Mouse (Mus musculus) limb, embryonic 15.5 days (tissue): ENCODE measurements at regions not wholly inside any gene's neighbourhood (a gene's known extent, or its start where the extent isn't known, plus 50 kb on each side); places are given as distances from the start of the nearest gene placed in this dataset.

ENCODE experiments used
- ATAC-seq: fragments of 200-750 bp; cut with Nextera tagmentation; 2 replicates; pipeline ENCODE4 v1.8.0; 2017; ENCODE audit warnings: low read depth, moderate TSS enrichment; ENCODE audit not compliant: insufficient number of reproducible peaks, low FRiP score, low TSS enrichment
- H3K27ac ChIP-seq: fragments of 300-500 bp; sonication (generic); 2 replicates; pipeline ENCODE4 v1.5.1; 2015; ENCODE audit warnings: moderate library complexity, mild to moderate bottlenecking, inconsistent platforms
- H3K27me3 ChIP-seq: fragments of 300-500 bp; sonication (generic); 2 replicates; pipeline ENCODE4 v1.6.1; 2015; ENCODE audit warnings: inconsistent platforms
- H3K36me3 ChIP-seq: fragments of 300-500 bp; sonication (generic); 2 replicates; pipeline ENCODE4 v1.6.1; 2015; ENCODE audit warnings: inconsistent platforms
- H3K4me1 ChIP-seq: fragments of 300-500 bp; sonication (generic); 2 replicates; pipeline ENCODE4 v1.6.1; 2015; ENCODE audit warnings: inconsistent platforms
- H3K4me2 ChIP-seq: fragments of 300-500 bp; sonication (generic); 2 replicates; pipeline ENCODE4 v1.6.1; 2015; ENCODE audit warnings: mild to moderate bottlenecking, inconsistent platforms
- H3K4me3 ChIP-seq: fragments of 300-500 bp; sonication (generic); 2 replicates; pipeline ENCODE4 v1.5.1; 2015; ENCODE audit warnings: mild to moderate bottlenecking, inconsistent platforms
- H3K9ac ChIP-seq: fragments of 300-500 bp; sonication (generic); 2 replicates; pipeline ENCODE4 v1.6.1; 2015; ENCODE audit warnings: inconsistent platforms
- H3K9me3 ChIP-seq: fragments of 300-500 bp; sonication (generic); 2 replicates; pipeline ENCODE4 v1.6.1; 2016; ENCODE audit warnings: inconsistent platforms
- WGBS: fragments of 180-500 bp; shearing (Covaris S2); methylation state at CpG from one replicate; pipeline ENCODE4 v1.1.7; 2015; 5-methylcytosine and 5-hydroxymethylcytosine counted together

DNA sequence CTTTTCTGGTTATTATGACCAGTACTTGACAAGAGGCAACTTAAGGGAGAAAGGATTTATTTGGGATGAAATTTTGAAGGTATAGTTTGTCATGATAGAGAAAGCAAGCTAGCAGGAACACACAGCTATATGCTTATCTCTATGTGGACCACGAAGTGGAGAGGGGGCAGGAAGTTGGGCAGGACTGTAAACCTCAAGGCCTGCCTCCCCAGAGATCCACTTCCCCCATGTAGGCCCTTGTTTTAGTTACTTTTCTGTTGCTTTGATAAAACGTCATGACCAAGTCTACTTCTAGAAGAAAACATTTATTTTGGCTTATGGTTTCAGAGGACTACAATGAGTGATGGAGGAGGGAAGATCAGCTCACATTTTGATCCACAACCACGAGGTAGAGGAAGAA is 90.3 kb upstream of the Id2 start:
- Histone ChIP-seq H3K36me3 (no peaks in the 10 kb centered on the region), H3K27ac (no peak overlapping the region), H3K27me3 (no peaks in the 10 kb centered on the region), H3K4me3 (no peak overlapping the region), H3K9me3 (no peaks in the 10 kb centered on the region), H3K4me1 (peaks cover 20% of the 10 kb centered on the region), H3K4me2 (no peak overlapping the region), H3K9ac (no peak overlapping the region)
- 69% methylated on average over 3 of the region's 3 CpGs for WGBS
- ATAC-seq: no peak

DNA sequence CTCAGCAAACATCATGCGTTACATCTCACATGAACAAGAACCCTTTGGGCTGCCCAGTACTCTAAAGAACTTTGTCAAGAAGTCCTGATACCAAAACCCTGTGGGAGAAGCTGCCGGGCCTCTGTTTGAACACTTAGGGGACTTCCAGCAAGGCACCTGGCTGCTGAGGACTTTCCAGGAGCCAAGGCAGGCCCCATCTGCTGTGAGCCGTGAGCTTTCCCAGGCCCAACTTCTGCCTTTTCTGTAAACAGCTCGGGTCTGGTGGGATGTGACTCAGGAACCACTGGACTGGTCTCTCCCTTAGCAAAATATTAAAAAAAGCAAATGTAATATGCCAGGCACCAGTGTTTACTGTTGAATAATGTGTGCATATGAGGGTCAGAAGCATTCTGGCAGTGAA is 85.7 kb upstream of the Id2 start:
- H3K4me1 ChIP-seq: 0 out of 2 replicates have a peak, but pooled peaks cover 2% of the 10 kb centered on the region
- no peaks in the 10 kb centered on the region for H3K9me3 ChIP-seq
- no peaks in the 10 kb centered on the region for H3K36me3 ChIP-seq
- H3K27ac ChIP-seq: no peak overlapping the region
- ATAC-seq: no peak
- H3K9ac ChIP-seq: no peak overlapping the region
- WGBS: 76% methylated on average over 4 of the region's 4 CpGs
- H3K4me2 ChIP-seq: no peak overlapping the region
- H3K4me3 ChIP-seq: no peak overlapping the region
- no peaks in the 10 kb centered on the region for H3K27me3 ChIP-seq

DNA sequence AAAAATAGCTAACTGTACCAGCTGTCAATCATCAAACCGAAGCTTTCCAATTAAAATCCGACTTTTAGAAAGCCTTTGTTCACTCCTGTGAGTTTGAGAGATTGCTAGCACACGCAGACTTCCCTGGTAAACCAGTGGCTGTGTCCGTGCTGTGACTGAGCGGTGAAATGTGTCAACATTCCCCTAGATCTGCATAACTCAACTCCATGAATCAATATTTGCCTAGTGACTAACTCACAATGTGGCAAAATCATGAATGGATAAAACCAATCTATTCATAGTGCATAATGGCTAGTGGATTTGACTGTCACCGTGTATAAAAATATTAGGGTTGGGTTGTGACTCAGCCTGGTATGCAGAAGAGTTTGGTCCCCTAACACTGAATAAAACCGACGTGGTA is 84.4 kb upstream of the Id2 start:
- ATAC-seq: no peak
- H3K9me3 ChIP-seq: no peaks in the 10 kb centered on the region

DNA sequence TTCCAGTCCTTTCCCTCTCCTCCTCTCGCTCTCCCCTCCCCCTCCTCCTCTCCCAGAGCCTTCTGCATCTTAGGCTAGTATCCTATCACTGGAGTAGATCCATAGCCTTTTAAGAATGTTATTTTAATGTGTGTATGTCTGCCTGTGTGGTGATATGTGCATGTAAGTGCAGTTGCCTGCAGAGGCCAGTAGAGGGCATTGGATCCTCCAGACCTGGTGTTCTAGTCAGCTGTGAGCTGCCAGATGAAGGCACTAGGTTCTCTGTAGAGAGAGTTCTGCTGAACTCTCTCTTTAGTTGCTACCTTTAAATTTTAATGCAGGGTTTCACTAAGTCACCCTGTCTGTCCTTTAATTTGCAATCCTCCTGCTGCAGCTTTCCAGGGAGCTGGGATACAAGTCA is 83.9 kb upstream of the Id2 start:
- Histone ChIP-seq H3K36me3 (no peaks in the 10 kb centered on the region), H3K27ac (no peak overlapping the region), H3K4me1 (0 out of 2 replicates have a peak, but pooled peaks cover 2% of the 10 kb centered on the region), H3K9ac (no peak overlapping the region), H3K4me3 (no peak overlapping the region), H3K9me3 (no peaks in the 10 kb centered on the region), H3K27me3 (no peaks in the 10 kb centered on the region), H3K4me2 (no peak overlapping the region)
- WGBS: 84% methylated on average over 1 of the region's 1 CpGs
- ATAC-seq: no peak

More for the DNA sequence above, 84.4 kb upstream of the Id2 start:
- 88% methylated on average over 8 of the region's 8 CpGs for WGBS
- H3K4me3 ChIP-seq: no peak overlapping the region
- H3K27me3 ChIP-seq: no peaks in the 10 kb centered on the region
- no peaks in the 10 kb centered on the region for H3K36me3 ChIP-seq
- 0 out of 2 replicates have a peak, but pooled peaks cover 2% of the 10 kb centered on the region for H3K4me1 ChIP-seq
- H3K4me2 ChIP-seq: no peak overlapping the region
- no peak overlapping the region for H3K9ac ChIP-seq
- H3K27ac ChIP-seq: no peak overlapping the region

DNA sequence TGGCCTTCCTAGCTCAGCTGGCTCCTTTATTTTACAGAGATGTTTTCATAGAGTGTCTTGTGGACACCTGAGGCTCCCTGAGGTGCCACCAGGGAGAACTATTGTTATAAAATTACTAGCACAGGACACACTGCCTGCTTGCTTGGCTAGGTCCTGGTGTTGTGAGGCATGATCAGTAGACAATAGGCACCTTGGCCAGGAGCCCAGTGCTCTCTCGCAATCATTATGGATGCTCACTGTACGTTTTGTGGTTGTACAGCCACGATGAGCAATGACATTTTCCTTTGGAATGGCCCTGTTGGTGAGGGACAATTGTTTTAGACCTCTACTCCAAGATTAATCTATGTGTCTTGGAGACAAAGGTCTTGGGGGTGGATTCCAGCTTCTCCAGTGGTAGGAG is 83.3 kb upstream of the Id2 start:
- Histone ChIP-seq H3K36me3 (no peaks in the 10 kb centered on the region), H3K9ac (no peak overlapping the region), H3K27ac (no peak overlapping the region), H3K27me3 (no peaks in the 10 kb centered on the region), H3K4me2 (no peak overlapping the region), H3K4me1 (0 out of 2 replicates have a peak, but pooled peaks cover 2% of the 10 kb centered on the region), H3K9me3 (no peaks in the 10 kb centered on the region), H3K4me3 (no peak overlapping the region)
- no peak for ATAC-seq
- WGBS: 67% methylated on average over 3 of the region's 3 CpGs

DNA sequence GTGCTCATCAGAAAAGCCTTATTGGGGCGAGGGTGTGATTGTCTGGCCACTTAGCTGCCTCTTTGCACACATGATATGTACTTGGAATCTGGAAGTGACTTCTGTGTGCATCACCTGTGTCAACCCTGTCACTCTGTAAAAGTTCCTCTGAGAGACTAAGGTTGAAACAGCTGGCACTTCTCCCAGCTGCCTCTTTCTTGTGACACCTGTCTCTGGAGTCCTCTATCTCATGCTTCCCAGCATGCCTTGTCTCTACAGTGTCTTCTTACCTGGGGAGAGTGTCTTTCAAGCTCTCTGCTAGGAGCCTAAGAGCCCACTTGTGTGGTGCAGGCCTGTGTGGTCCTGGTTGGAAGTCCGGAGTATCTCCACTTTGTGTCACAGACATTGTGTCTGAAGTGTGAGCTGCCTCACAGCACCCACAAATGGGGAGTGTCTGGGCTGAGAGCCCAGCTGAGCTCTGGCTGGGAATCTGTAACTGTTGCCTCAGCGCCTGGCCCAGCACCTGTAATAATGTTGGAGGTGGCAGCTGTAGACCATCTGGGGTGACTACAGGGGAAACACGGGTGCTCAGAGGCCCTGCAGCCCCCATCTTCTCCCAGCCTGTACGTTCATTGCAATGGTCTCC is 81.7 kb upstream of the Id2 start:
- no peak for ATAC-seq
- H3K4me3 ChIP-seq: no peak overlapping the region
- 57% methylated on average over 5 of the region's 5 CpGs for WGBS
- H3K4me2 ChIP-seq: no peak overlapping the region
- H3K9me3 ChIP-seq: no peaks in the 10 kb centered on the region
- no peak overlapping the region for H3K9ac ChIP-seq
- 0 out of 2 replicates have a peak, but pooled peaks cover 2% of the 10 kb centered on the region for H3K4me1 ChIP-seq
- H3K36me3 ChIP-seq: no peaks in the 10 kb centered on the region
- H3K27ac ChIP-seq: no peak overlapping the region
- no peaks in the 10 kb centered on the region for H3K27me3 ChIP-seq

DNA sequence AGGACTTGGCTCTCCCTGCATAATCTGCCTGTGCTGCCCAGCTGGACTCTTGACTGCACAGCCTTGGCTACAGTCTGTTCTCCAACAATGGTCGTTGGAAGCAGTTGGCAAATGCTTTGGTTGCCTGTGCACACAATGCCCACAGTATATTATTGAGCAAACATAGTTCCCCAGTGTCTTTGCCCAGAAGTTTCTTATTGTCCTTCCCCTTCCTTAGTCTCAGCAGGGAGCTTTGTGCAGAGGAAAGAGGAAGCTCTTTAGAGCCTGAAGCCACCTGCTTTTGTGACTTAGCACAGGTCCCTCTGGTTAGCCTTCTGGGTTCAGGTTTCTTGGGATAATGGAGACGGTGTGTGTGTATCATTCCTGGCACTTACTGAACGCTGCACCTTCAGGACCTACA is 80.9 kb upstream of the Id2 start:
- H3K27ac ChIP-seq: no peak overlapping the region
- no peak overlapping the region for H3K4me2 ChIP-seq
- ATAC-seq: no peak
- H3K9me3 ChIP-seq: no peaks in the 10 kb centered on the region
- H3K9ac ChIP-seq: no peak overlapping the region
- 64% methylated on average over 3 of the region's 3 CpGs for whole genome bisulfite sequencing
- no peak overlapping the region for H3K4me3 ChIP-seq
- H3K4me1 ChIP-seq: 0 out of 2 replicates have a peak, but pooled peaks cover 2% of the 10 kb centered on the region
- no peaks in the 10 kb centered on the region for H3K27me3 ChIP-seq
- no peaks in the 10 kb centered on the region for H3K36me3 ChIP-seq

DNA sequence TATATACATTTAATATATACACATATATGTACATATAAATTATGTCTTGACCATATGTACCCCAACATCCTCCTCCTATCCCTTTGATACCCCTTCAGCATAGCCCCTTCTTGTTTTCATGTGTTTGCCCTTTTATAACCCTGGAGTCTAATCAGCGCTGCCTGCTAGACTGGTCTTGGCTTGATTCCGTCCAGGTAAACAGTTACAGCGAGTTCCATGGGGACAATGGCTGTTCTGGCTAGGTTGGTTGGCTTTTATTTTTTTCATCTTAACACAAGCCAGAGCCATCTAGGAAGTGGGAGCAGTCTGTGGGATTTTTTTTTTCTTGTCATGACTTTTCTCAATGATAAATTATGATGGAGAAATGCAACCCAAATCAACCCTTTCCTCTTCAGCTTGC is 79.6 kb upstream of the Id2 start:
- Histone ChIP-seq H3K27me3 (no peaks in the 10 kb centered on the region), H3K36me3 (no peaks in the 10 kb centered on the region), H3K9ac (no peak overlapping the region), H3K4me1 (0 out of 2 replicates have a peak, but pooled peaks cover 2% of the 10 kb centered on the region), H3K4me3 (no peak overlapping the region), H3K4me2 (no peak overlapping the region), H3K27ac (no peak overlapping the region), H3K9me3 (no peaks in the 10 kb centered on the region)
- no peak for ATAC-seq
- 78% methylated on average over 3 of the region's 3 CpGs for WGBS

DNA sequence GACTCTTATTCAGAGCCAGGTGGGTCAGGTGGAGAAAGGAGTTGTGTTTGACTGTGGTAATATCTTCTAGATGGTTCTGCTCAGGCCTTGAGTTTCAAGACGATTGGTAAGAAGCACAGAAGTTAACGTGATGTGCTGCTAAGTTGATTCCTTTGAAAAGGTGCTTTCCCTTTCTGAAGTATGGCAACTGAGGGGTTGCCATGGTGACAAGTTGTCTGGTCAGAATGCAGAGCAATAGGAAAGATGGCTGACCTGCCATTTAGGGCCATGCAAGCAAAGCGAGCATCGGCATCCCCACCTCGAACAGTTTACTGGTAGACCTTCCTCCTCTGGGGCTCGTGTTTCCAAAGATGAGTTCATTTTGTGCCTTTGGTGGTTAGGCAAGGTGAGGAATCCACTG is 76.1 kb upstream of the Id2 start:
- H3K9ac ChIP-seq: no peak overlapping the region
- H3K4me1 ChIP-seq: no peaks in the 10 kb centered on the region
- no peaks in the 10 kb centered on the region for H3K36me3 ChIP-seq
- no peaks in the 10 kb centered on the region for H3K9me3 ChIP-seq
- ATAC-seq: no peak
- no peak overlapping the region for H3K27ac ChIP-seq
- H3K27me3 ChIP-seq: no peaks in the 10 kb centered on the region
- H3K4me3 ChIP-seq: no peak overlapping the region
- no peak overlapping the region for H3K4me2 ChIP-seq
- 80% methylated on average over 6 of the region's 6 CpGs for WGBS

DNA sequence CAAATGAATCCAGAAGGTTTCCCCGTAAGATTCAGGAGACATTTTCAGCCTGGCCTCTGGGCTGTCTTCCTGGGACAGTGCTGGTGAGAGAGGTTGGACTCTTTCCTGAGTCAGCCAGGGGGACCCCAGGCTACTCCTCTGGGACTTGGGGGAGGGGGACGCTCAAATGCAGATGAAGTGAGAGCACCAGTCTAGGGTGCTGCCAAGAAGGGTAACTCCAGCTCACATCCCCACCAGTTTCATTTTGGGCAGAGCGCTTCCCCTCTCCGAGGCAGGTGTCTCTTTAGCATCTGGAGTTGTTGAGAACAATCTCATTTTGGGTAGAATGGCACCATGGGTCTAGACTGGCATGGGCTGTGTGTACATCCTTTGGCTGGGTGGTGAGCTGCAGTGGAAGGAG is 75.5 kb upstream of the Id2 start:
- Histone ChIP-seq H3K9me3 (no peaks in the 10 kb centered on the region), H3K4me1 (no peaks in the 10 kb centered on the region), H3K9ac (no peak overlapping the region), H3K36me3 (no peaks in the 10 kb centered on the region), H3K27me3 (no peaks in the 10 kb centered on the region), H3K4me2 (no peak overlapping the region), H3K4me3 (no peak overlapping the region), H3K27ac (no peak overlapping the region)
- WGBS: 84% methylated on average over 4 of the region's 4 CpGs
- no peak for ATAC-seq

DNA sequence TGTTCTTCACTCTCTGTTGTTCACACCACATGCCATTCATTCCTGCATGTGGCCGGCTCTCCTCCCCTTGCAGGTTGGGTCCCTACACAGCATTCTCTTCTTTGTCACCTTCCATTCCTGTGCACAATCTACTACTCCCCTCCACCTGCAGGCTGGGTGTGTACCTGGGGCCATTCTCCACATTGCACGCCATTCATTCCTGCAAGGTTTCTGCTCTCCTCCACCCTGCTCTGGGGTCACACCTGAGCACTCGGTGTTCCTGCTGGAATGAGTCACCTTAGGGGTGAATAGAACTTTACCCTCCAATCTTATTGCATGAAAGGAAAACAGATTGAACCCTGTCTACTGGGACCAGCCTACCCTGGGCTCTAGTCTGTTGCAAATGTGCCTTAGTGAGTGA is 72.7 kb upstream of the Id2 start:
- H3K9ac ChIP-seq: no peak overlapping the region
- no peaks in the 10 kb centered on the region for H3K36me3 ChIP-seq
- no peak overlapping the region for H3K27ac ChIP-seq
- WGBS: 64% methylated on average over 3 of the region's 3 CpGs
- H3K4me1 ChIP-seq: no peaks in the 10 kb centered on the region
- no peak for ATAC-seq
- H3K4me2 ChIP-seq: no peak overlapping the region
- H3K9me3 ChIP-seq: no peaks in the 10 kb centered on the region
- H3K4me3 ChIP-seq: no peak overlapping the region
- H3K27me3 ChIP-seq: no peaks in the 10 kb centered on the region

DNA sequence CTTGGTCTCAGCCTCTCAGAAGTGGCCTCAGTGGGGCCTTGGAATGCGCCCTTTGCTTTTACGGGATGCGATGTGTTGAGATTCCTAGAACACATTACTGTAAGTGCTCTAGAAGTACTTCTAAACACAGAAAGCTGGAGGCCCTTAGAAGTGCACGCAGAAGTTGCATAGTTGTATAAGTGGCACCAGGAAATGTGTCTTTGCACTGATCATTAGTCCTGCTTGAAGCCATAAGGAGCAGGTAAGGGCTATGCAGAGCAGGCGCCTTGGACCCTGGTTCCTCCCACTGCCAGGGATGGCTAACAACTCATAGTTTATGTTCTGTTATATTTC is 71.2 kb upstream of the Id2 start:
- Histone ChIP-seq H3K4me2 (no peak overlapping the region), H3K9ac (no peak overlapping the region), H3K27ac (no peak overlapping the region), H3K36me3 (no peaks in the 10 kb centered on the region), H3K4me1 (no peaks in the 10 kb centered on the region), H3K4me3 (no peak overlapping the region), H3K9me3 (no peaks in the 10 kb centered on the region), H3K27me3 (no peaks in the 10 kb centered on the region)
- 85% methylated on average over 5 of the region's 5 CpGs for WGBS
- ATAC-seq: no peak
